12 mouse cellular contexts compared by ENCODE assay signal in the genomic region with DNA sequence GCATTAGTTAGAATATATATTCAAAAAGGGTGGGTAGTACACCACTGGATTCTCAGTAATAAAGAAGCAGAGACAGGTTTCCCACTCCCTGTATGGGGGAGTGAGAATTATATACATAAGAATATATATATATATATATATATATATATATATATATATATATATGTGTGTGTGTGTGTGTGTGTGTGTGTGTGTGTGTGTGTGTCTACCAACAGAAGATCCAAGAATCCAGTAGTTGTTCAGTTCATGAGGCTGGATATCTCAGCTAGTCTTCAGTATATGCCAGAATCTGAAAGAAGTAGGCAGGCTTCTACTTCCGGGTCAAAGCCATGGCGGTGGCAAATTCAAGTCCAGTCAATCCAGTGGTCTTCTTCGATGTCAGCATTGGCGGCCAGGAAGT. TPM values are rescaled to one million over a fixed set of nuclear protein-coding genes. Genes with fewer than 3 reads are reported as not detected.
A peak's percentile ranks its signal among the peaks of the same experiment; 100 is the strongest.
DNase-seq lines count a peak whose midpoint lies in the region; TF ChIP-seq lines count a peak whose summit lies in the region.
"Not testable (repeated sequence)": the region's sequence is repeated elsewhere in the genome, so short reads cannot be mapped to it uniquely, and the experiment has no call there.
"Had no signal": no experiment of that assay in that cellular context is flagged by ENCODE, and none has a peak within 500 bp of the region (broad histone marks: within the 10 kb centered on the region; RNA-seq: fewer than 3 reads in every experiment).

A gene (plus strand): TSS at position 301 of the 400 bp plus-strand sequence.

- intact Hi-C loops in left cerebral cortex, postnatal 14 days (cut with DNase I), result not testable (repeated sequence)

- not testable (repeated sequence) for H3K4me2 ChIP-seq in myocyte (ENCODE audit: low read depth)

- not testable (repeated sequence) for H3K79me3 ChIP-seq in C2C12 (ENCODE audit: low read depth)

- H3K27me3 ChIP-seq in C2C12 (ENCODE audit: control insufficient read depth, insufficient read depth, insufficient read length); myocyte (ENCODE audit: control insufficient read depth, insufficient read depth, insufficient read length): not testable (repeated sequence)

- not testable (repeated sequence) for TF ChIP-seq POLR2A in myocyte (IDR thresholded peaks at IDR 0.05; ENCODE audit: insufficient read length, low read depth)

- H3ac ChIP-seq in C2C12 (ENCODE audit: control insufficient read depth, insufficient read length, low read depth); myocyte (ENCODE audit: control insufficient read depth, insufficient read length): not testable (repeated sequence)

- not testable (repeated sequence) for TF ChIP-seq CTCF in C2C12 (IDR thresholded peaks at IDR 0.05; ENCODE audit: control insufficient read depth, insufficient read depth, insufficient read length)

- H3K4me3 ChIP-seq in C2C12 (ENCODE audit: insufficient read depth, poor library complexity, severe bottlenecking); myocyte: not testable (repeated sequence)

- H3K79me2 ChIP-seq in C2C12 (ENCODE audit: control insufficient read depth, insufficient read depth); myocyte (ENCODE audit: control insufficient read depth, insufficient read depth): not testable (repeated sequence)

- DNase-seq in adrenal gland, adult 2 months; adrenal gland, postnatal 25 days; layer of hippocampus, postnatal 25 days (ENCODE audit: extremely low spot score in 1 of 2, low spot score in 1 of 2); left cerebral cortex, postnatal 14 days (ENCODE audit: low spot score in 2 of 2): not testable (repeated sequence)
- peak; percentile 5 to 11 for DNase-seq in cerebellum, postnatal 10 days

- not testable (repeated sequence) for H3K36me3 ChIP-seq in C2C12 (ENCODE audit: control insufficient read depth, insufficient read depth); myocyte (ENCODE audit: control insufficient read depth, insufficient read depth)

RNA-seq across cellular contexts. Expression of the gene that starts here (rescaled TPM):
- polyA plus RNA-seq in C2C12 (2012; fragmentation: generic; extraction: Trizol) (33.0 TPM), myocyte (2012; fragmentation: generic; extraction: Trizol) (12.2 TPM)
- 10 to 100 TPM; 13.0 to 14.0 TPM for total RNA-seq in adrenal gland, adult 2 months (2021)
- not detected in 2 replicates for polyA plus RNA-seq in adrenal gland, adult 2 months (2012; rRNA removed)
- 11.4 and 18.9 TPM in 2 replicates for total RNA-seq in adrenal gland, postnatal 25 days (2021)
- 10 to 100 TPM; 12.3 TPM for total RNA-seq in layer of hippocampus, postnatal 25 days (2021)
- 10 to 100 TPM; 11.0 to 12.1 TPM for total RNA-seq in left cerebral cortex, postnatal 14 days (2021)
- polyA plus RNA-seq: cerebellum, adult 2 months; forebrain, embryonic 11.5 days; heart, postnatal 0 days; hindbrain, embryonic 15.5 days; intestine, embryonic 16.5 days had no signal

Comparison
In these comparisons a context has a peak if more than half of its experiments do, and no peak if none do; other contexts are left out.
1. RNA of the gene that starts here (polyA plus RNA-seq): 33.0 TPM in C2C12 (single experiment) and 12.2 TPM in myocyte (single experiment); not detected in adrenal gland, adult 2 months; every median in the first group is over 10 times any median in the second.